Mouse (Mus musculus) naive thymus-derived CD4-positive, alpha-beta T cell, adult 2 months (primary cell): Measurements from ENCODE around the gene Zfp697.
A peak's percentile ranks its signal among the peaks of the same experiment; 100 is the strongest.
"Not testable (repeated sequence)": the region's sequence is repeated elsewhere in the genome, so short reads cannot be mapped to it uniquely, and the experiment has no call there.

Source experiments
- DNase-seq: peaks from one replicate; pipeline ENCODE4 v3.0.0-alpha.2; 2011; ENCODE audit warnings: low read depth

Gene Zfp697

GRCm38 (mm10) chr3:98374062-98374719 is 8.1 kb upstream of the Zfp697 start:
- DNase-seq: no peak

DNA sequence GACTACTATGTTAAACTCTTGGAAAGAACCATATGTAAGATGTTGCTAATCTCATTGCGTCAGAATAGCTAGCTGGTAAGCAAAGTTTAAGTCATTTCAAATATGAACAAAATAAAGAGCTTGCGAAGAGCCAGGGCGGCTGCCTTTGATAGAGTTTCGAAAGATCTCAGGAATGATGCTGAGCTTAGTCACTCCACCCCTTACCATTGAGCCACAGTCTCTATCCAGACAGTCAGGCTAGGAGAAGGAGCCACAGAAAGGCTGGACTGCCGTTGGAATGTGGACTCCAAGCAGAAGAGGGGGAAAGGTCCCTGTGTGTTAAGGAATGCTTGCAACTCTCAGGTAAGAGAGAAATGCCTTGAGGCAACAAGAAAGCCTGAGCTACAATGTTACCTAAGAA is 7.3 kb upstream of the Zfp697 start:
- no peak for DNase-seq

DNA sequence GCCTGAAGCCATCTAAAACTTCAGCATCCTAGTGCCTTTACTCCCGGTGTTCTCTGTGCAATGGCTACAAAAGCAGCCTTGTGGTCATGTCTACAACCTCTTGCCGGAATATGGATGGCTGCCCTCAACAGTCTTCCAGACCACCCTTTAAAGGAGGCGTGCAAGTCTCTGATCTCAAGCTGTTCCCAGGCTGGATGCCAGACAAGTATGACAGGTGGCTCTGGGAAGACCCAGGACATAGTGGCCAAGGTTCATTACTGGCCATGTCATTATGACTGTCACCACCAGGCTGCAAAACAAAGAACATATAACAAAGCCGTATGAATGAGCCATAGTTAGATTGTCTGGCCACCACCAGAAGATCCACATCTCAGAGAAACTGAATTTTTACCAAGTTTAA is 4.0 kb upstream of the Zfp697 start:
- no peak for DNase-seq

DNA sequence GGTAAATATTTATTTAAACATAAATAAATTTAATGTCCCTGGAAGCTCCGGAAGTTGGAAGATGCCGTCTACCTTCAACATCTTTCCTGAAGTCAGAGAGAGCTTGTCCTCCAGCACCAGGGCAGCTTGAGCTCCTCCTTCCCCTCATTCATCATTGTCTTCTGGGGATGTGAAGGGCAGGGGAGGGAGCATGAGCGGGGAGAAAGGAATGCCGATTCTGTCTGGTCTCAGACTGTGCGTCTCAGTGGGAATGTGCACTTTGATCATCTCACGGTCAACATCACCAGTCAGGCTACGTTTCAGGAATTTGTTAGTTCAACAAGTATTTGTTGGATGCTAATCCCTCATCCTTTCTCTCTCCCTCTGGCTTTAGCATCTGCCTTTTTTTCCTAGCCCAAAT is 3.0 kb upstream of the Zfp697 start:
- no peak for DNase-seq

DNA sequence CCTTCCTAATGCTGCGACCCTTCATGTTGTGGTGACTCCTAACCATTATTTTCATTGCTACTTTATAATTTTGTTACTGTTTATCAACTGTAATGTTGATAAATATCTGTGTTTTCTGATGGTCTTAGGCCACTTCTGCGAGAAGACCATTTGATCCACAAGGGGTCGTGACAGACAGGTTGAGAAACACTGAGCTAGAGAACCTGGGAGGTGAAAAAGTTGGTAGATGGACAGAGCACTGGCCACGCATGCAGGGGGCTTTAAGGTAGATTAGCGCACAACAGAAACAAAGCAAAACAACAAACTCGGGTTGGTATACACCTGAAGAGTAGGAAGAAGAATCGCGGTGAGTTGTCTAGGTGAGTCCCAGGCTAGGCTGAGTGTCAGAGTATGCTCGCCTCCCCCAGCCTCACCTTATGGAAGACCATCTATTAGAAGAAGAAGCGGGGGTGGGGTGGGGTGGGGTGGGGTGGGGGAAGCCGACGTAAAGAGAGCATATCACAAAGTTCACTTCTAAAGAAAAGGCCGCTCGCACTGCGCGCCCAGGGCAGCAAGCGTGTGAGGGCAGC is 500 bp upstream of the Zfp697 start:
- DNase-seq: peak; percentile 8

GRCm38 (mm10) chr3:98383024-98383790 is 946 bp downstream of the Zfp697 start:
- DNase-seq: no peak

DNA sequence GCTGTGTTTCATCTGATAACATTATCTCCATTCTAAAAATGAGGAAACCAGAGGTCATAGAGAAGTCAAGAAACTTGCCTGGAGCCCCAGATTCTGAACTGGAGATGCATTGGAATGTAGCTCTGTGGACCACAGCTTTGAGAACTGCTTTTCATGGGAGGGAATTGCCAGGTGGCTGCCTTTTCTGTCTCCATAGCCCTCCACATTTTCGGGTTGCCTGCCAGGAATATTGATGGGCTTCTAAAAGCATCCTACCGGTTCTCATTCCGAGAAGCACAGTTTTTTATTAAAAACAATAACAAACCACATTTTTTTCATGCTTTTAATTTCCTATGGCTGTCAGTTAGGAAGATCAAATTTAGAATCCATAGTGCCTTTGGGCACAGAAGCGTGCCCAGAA is 4.8 kb downstream of the Zfp697 start:
- DNase-seq: no peak

DNA sequence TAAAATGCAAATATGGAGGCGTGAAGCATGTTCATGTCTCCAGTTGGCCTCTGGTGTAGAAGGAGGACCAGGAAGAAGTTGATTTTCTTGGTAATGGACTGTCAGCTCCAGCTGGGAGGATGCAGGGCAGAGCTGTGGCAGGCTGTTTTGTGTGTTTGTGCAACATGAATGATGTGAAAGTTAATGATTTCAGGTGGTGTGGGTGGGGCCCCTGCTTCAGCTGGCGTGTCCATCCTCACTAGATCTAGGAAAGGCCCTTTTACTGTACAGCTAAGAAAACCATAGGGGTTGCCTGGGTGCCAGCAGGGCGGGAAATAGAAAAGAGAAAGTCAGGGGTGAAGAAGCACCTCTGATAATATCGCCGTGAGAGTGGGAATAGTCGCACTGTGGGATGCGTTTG is 5.5 kb downstream of the Zfp697 start:
- no peak for DNase-seq

DNA sequence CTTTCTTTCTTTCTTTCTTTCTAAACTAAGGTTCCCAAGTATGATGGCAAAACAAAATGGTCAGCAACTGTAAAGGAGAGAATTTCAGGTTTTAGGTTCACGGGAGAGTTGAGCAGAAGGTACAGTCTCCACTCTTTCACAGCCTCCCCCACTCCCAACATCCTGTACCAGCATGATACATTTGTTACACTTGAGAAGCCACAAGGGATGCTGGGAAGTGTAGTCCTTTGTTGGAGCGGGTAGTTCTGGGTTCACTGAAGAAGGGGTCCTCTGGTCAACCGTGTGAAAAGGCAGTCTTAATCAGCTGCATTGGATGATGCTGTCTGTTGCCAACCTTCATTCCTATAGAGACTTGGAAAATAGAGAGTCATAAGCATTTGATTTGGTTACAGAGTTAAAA is 7.0 kb downstream of the Zfp697 start:
- no peak for DNase-seq

GRCm38 (mm10) chr3:98404268-98404895 is 22.1 kb downstream of the Zfp697 start:
- DNase-seq: not testable (repeated sequence)

DNA sequence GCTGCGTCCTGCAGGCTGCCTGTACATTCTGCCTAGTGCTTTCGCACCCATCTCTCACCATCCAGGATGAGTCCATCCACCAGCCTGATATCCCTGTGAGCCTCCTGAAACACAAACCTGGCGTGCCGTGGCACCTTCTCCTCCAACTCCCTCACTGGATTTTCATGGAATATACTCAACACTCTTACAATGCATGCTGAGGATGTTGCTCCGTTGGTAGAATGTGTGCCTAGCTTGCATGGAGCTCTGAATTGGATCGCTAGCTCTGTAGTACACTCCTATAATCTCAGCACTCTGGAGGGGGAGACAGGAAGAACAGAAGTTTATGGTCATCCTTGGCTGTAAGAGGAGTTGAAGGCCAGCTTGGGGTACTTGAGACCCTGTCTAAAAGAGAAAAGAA is 23.6 kb downstream of the Zfp697 start:
- not testable (repeated sequence) for DNase-seq

DNA sequence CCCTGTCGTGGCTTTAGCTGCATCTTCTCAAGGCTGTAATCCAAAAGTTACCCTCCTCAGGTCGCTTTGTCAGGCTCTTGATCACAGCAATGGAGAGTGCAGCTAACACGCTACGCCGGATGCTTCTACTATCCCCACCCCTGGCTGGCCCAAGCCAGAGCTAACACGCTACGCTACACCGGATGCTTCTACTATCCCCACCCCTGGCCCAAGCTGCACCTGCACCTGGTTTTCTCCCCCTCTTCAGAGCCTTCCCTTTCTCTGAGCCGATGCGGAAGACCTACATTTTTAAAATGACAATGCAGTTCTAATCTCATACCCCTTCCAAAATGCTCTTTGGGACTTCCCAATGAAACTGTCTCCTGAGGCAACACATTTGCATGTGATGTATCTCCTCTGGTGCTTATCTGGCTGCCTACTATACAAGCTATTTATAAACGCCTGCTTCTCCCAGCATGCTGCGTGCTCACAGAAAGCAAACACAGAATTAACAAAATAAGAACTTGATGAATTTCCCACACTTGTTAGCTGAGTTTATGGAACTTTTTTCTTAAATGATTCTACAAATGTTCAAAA is 24.4 kb downstream of the Zfp697 start:
- DNase-seq: peak; percentile 63

- not testable (repeated sequence) for DNase-seq
Observed at GRCm38 (mm10) chr3:98407261-98407780, 25.1 kb downstream of the Zfp697 start.

DNA sequence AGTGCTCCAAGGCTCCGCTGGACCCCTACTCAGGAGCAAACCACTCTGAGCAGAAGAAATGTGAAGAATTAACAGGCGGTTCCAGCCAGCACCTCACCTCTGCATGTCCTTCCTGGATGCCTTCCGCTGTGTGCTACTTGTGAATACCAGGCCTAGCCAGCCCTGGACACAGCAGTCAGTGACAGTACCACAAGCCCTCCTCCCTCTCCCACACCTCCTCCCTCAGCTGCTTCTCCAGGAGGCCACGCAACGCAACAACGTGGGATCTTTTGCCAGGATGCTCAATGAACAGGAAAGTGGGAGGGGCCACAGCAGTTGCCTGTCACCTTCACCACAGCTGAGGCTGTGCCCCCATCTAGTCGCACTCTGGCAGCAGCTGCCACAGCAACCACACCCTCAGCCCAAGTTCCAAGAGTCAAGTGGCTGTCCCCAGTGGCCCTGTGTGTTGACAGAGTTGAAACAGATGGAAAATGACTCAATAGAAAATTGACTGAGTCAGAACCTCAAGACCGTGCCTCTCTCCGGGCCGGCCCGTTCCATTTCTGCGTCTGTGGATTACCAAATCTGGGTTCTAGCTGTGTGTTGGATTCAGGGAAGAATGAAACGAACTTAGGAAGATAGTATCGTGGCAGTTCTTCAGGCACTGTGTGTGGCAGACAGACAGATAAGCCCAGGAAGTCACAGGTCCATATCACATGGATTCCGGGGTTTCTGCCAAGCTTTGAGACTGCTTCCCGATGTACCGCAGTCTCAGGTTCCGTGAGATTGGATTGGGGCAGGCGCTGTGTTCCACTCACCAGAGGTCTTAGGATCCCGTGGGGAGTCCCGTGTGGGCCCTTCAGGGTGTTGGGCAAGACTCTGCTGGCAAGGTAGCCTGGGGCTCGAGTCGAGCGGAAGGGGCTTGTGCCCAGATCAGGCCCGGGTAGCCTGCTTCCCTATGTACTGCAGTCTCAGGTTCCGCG is 28.6 kb downstream of the Zfp697 start:
- DNase-seq: not testable (repeated sequence)

DNA sequence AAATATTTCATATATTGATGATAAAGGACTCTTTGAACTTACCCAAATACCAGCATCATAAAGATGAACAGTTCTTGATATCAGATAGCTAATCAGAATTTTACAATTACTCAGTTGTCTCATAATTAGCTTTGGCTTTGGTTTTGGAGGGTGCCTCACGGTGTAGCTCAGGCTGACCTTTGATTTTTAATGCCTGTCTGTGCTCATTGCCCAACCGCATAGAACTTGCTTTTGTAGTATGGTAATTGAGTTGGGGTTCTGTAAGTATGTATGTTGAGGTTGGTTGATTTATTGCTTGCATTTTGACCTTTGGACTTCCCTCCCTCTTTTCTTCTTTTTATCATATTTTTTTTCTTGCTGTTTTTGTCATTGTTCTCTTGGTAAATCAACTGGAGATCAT is 31.5 kb downstream of the Zfp697 start:
- no peak for DNase-seq

- no peak for DNase-seq
Observed at GRCm38 (mm10) chr3:98414296-98414695, 32.0 kb downstream of the Zfp697 start.

GRCm38 (mm10) chr3:98416426-98417250 is 34.4 kb downstream of the Zfp697 start:
- DNase-seq: no peak

GRCm38 (mm10) chr3:98417328-98417727 is 35.1 kb downstream of the Zfp697 start:
- DNase-seq: no peak

DNA sequence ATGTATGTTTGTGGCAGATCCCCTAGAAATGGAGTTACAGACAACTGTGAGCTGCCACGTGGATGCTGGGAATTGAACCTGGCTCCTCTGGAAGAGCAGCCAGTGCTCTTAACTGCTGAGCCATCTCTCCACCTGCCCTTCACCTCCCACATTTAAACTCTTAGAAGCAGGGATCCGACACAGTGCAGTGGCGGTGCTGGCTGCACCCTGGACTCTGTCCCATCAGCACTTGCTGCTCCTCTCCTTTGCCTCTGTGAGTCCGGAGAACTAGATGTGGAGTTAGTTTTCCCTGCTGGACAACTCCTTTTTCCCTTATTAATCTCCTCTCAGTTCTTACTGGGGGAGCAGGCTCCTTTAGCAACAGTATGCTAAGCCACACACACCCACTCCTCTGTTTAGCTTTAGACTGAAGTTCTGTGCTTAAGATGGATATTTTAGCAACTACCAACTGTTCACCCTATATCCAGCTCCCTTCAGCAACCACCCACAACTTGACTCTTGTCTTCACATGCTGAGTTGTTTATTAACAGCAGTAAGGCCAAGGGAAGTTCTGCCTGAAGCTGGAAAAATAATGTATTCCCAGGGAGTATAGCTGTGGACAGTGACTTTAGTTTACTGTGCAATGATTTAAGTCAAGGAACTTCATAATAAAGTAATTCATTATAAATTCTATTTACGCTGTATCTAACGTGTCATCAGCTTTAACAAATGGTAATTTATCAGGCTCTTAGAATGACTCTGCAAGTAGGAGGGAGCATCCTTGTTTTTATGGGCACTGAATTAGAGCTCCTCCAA is 36.9 kb downstream of the Zfp697 start:
- no peak for DNase-seq

- DNase-seq: no peak
Observed at GRCm38 (mm10) chr3:98419786-98420070, 37.5 kb downstream of the Zfp697 start.
